Mouse (Mus musculus) erythroblast, embryonic 14.5 days (primary cell): ENCODE results near the gene Fam83c. TPM values are rescaled to one million over a fixed set of nuclear protein-coding genes. Genes with fewer than 3 reads are reported as not detected.

ENCODE experiments used
- H3K27me3 ChIP-seq: 2 replicates; pipeline ENCODE4 v1.6.1; 2012; ENCODE audit warnings: inconsistent platforms; ENCODE audit not compliant: control insufficient read depth
- H3K36me3 ChIP-seq: 2 replicates; pipeline ENCODE4 v1.6.1; 2012; ENCODE audit warnings: mild to moderate bottlenecking, inconsistent platforms; ENCODE audit not compliant: control insufficient read depth
- H3K4me1 ChIP-seq: 2 replicates; pipeline ENCODE4 v1.6.1; 2012; ENCODE audit warnings: inconsistent platforms; ENCODE audit not compliant: control insufficient read depth
- H3K4me3 ChIP-seq: replicated peaks from 2 replicates; pipeline ENCODE3; 2012; ENCODE audit warnings: moderate library complexity, mild to moderate bottlenecking, inconsistent platforms
- H3K9me3 ChIP-seq: 2 replicates; pipeline ENCODE4 v1.6.1; 2012; ENCODE audit warnings: low read length, inconsistent platforms, mixed read lengths; ENCODE audit not compliant: control insufficient read depth
- GATA1 ChIP-seq: IDR thresholded peaks from 2 replicates; pipeline ENCODE4 v1.6.1; 2012; ENCODE audit warnings: low read length, inconsistent platforms, mixed read lengths
- TAL1 ChIP-seq: IDR thresholded peaks from 3 replicates; pipeline ENCODE4 v1.6.1; 2012; ENCODE audit warnings: low read length, inconsistent platforms, mixed read lengths
- polyA plus RNA-seq: library from polyadenylated mRNA; stranded (reverse); fragments of >175 nt; gene quantifications from 2 replicates; pipeline ENCODE4 v1.2.3, GENCODE M21; 2012

The Fam83c gene
- polyA plus RNA-seq, 1 experiment = not detected

DNA sequence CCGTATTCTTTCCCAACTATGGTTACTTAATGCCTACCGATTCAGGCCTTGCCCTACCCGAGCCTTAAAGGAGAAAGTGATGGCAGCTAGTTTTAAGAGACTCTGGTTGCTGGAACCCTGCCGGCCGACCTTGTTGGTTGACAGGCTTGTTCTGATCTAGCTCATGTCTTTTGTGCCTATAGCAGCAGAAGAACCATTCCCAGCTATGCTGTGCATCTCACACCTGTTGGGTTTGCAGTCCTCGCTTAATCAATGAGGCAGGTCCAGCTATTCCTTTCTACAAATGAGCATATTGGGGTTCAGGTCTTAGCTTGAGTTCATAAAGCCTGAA lies 28.8 kb downstream of the Fam83c start:
- Histone ChIP-seq H3K9me3 (no peaks in the 10 kb centered on the region), H3K4me1 (no peaks in the 10 kb centered on the region), H3K27me3 (peaks cover 6% of the 10 kb centered on the region; the same call in 1 of the 2 replicates), H3K4me3 (no peak overlapping the region), H3K36me3 (no peaks in the 10 kb centered on the region)
- TF ChIP-seq GATA1 = no peak
- TF ChIP-seq TAL1 = no peak

DNA sequence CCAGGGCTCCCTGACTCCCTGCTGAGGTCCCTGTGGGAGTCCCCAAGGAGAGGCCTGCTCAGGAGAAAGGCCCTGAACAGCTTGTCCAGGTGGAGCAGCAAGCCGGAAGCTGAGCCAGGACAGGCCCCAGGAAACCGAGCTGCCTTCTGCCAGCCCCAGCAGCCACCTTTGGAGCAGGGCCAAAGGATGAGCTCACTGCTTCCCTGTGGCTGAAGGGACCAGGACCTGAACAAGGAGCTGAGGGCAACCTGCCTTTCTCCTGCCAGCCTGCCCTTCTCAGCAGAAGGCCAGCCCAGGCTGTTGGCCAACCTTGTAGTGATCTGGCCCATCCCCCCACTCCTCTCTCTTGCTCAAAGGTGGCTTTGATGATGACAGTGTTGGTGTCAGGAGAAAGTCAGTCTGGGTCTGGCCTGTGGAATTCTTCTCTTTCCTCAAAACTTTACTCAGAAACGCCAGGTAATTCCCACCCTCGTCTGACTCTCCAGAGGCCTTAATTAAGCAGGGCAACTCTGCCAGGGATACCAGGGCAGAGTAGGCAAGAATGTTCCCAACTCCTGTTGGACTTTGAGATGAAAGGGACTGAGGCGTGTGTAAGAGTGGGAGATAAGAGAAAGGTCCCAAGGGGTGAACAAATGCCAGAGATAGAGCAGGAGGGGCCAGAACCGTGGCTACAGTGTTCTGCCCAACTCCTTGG lies 29.3 kb downstream of the Fam83c start:
- no peaks in the 10 kb centered on the region for H3K4me1 ChIP-seq
- peaks cover 6% of the 10 kb centered on the region; the same call in 1 of the 2 replicates for H3K27me3 ChIP-seq
- H3K9me3 ChIP-seq = no peaks in the 10 kb centered on the region
- no peak overlapping the region for H3K4me3 ChIP-seq
- TF ChIP-seq TAL1 (no peak), GATA1 (no peak)
- H3K36me3 ChIP-seq = no peaks in the 10 kb centered on the region

DNA sequence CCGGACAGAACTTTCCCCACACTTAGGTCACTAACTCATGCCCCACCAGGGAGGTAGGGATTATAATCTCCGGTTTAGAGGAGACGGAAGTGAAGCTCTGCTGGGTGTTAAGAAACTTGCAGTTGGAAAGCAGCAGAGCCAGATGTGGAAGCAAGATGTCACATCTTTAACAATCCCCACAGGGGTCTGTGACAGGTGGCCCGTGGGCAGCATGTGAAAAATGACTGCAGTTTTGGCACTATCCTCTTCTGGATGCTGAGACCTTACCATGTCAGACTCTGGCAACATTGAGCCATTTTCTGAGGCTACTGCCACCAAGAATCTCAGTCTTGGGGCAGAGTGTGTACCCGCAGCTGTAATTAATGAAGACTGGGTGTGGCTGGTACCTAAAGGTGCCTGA lies 30.6 kb downstream of the Fam83c start:
- Histone ChIP-seq H3K27me3 (peaks cover 10% of the 10 kb centered on the region), H3K36me3 (no peaks in the 10 kb centered on the region), H3K9me3 (no peaks in the 10 kb centered on the region), H3K4me1 (no peaks in the 10 kb centered on the region), H3K4me3 (no peak overlapping the region)
- TF ChIP-seq TAL1 (no peak), GATA1 (no peak)

DNA sequence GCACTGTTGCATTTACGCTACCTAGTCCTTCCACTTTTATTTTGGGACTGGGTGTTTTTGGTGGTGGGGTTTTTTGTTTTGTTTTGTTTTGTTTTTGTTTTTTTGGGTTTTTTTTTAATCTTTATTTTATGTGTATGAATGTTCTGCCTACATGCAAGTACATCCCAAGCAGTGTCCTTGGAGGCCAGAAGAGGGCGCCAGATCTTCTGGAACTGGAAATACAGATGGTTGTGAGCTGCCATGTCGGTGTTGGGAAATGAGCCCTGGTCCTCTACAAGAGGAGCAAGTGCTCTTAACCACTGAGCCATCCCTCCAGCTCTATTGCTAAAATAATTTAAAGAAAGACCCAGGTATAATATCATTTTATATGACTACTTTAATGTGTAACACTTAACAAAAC lies 31.9 kb downstream of the Fam83c start:
- Histone ChIP-seq H3K9me3 (no peaks in the 10 kb centered on the region), H3K4me1 (no peaks in the 10 kb centered on the region), H3K36me3 (no peaks in the 10 kb centered on the region), H3K4me3 (no peak overlapping the region), H3K27me3 (peaks cover 13% of the 10 kb centered on the region)
- TF ChIP-seq TAL1 (no peak), GATA1 (no peak)

DNA sequence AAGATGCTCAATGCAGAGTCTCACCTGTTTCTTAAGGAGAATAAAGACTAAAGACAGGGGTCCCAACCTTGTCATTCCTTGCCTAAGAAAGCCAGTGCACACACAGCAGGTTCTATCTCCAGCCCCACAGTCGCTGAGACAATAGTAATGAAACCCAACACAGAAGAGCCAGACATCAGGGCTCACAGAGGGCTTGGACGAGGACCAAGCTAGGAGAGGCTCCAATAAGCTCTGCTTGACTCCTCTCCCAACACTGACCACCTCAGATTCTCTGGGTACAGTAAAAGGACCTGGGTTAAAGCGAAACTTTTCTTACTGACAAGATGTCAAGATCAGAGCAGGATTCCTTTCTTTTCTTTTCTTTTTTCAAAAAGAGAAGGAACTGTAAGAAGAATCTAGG lies 36.0 kb downstream of the Fam83c start:
- Histone ChIP-seq H3K4me3 (no peak overlapping the region), H3K36me3 (no peaks in the 10 kb centered on the region), H3K27me3 (peaks cover 10% of the 10 kb centered on the region), H3K4me1 (no peaks in the 10 kb centered on the region), H3K9me3 (no peaks in the 10 kb centered on the region)
- no peak for TF ChIP-seq GATA1
- TF ChIP-seq TAL1 = no peak

DNA sequence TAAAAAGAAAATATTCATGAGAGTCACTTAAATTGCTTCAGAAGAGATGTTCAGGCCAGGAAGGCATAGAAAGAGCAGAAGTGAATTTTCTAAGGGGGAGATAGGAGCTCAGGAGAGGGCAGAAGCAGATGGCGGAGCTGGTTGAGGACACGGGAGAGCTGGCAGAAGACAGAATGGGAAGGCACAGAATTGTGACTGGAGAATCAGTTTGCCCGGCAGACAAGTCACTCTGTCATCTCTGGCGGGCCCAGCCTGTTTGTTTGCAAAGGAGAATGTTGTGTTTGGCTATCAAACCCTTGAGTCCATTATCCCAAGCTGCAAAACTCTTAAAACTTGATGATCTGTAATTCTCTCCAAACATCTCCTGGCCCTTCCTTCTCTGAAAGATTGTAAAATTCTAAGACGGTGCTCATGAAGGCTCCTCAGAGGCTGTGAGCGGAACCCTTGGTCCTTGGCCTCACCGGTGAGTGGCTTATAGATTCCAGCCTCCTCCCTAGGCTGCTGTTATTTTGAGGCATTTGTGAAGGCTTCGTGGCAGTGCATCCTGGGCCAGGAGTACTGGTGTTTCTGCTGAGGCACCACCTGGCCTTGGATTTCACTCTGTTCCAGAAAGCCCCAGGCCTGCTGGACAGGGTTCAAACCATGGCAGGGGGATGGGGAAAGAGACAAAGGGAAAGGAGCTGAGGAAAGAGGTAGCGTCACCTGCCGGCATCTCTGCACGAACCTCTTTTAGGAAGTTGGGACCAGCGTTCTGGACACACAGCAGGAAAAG lies 39.8 kb downstream of the Fam83c start:
- Histone ChIP-seq H3K9me3 (no peaks in the 10 kb centered on the region), H3K27me3 (peaks cover 15% of the 10 kb centered on the region), H3K4me3 (no peak overlapping the region), H3K36me3 (no peaks in the 10 kb centered on the region), H3K4me1 (no peaks in the 10 kb centered on the region)
- no peak for TF ChIP-seq GATA1
- no peak for TF ChIP-seq TAL1

DNA sequence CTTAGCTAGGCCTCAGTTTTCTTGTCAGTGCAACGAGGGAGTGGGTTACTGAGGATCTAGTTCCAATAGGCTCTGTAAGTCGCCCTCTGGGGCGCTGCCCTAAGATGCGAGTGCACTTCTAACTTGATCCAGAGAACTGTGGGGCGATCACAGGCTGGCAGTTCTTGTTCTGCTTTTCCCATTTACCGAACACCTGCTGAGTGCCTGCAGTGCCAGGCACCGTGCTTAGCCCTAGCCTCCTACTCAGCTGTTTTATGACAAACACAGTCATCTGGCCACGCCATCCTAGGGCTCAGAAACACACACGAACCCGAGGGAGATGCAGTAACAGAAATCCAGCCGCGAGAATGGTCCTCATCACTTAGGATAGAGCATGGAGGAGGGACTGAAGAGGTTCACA lies 41.8 kb downstream of the Fam83c start:
- no peak overlapping the region for H3K4me3 ChIP-seq
- H3K36me3 ChIP-seq = no peaks in the 10 kb centered on the region
- no peaks in the 10 kb centered on the region for H3K4me1 ChIP-seq
- H3K27me3 ChIP-seq = peaks cover 16% of the 10 kb centered on the region
- no peaks in the 10 kb centered on the region for H3K9me3 ChIP-seq
- no peak for TF ChIP-seq TAL1
- TF ChIP-seq GATA1 = no peak

DNA sequence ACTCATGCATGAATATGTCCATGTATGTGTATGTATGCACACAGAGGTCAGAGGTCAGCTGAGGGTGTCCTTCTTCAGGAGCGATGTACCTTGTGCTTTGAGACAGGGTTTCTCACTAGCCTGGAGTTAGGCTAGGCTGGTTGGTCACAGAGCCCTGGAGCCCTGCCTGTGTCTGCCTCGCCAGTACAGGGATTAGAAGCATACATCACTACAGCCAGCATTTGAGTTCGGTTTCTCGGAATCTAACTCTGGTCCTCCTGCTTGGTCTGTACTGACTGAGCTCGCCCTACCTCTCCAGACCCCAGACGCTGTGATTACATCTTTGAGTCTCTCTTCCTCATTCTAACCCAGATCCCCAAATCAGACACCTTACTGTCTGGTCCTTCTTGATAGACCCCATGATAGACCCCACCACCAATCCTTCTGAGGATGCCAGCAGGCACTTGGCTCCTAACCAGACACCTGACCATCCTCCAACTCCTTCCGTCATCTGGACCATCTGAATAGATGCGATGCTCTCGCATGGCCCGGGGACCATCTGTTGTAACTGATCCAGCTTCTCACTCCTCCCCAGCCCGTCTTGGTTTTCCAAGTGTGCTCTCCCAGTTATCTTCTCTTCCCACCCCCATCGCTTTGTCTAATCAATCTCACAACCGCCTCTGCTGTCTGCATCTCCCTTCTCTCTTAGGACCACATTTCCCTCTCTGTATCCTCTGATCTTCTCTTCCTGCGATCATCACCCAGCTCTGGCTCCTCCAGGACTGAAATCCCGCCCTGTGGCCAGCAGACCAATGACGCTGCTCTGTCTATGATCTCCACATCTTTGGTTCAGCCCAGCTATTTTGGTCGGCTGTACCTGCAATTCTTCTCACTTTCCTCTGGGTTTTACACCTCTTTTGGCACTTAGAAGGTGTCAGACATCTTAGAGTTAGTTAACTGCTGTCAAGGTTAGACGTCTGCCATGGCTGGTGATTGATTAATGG lies 46.4 kb downstream of the Fam83c start:
- Histone ChIP-seq H3K36me3 (no peaks in the 10 kb centered on the region), H3K4me3 (no peak overlapping the region), H3K27me3 (peaks cover 15% of the 10 kb centered on the region; the same call in 1 of the 2 replicates), H3K4me1 (no peaks in the 10 kb centered on the region), H3K9me3 (no peaks in the 10 kb centered on the region)
- TF ChIP-seq TAL1 (no peak), GATA1 (no peak)

DNA sequence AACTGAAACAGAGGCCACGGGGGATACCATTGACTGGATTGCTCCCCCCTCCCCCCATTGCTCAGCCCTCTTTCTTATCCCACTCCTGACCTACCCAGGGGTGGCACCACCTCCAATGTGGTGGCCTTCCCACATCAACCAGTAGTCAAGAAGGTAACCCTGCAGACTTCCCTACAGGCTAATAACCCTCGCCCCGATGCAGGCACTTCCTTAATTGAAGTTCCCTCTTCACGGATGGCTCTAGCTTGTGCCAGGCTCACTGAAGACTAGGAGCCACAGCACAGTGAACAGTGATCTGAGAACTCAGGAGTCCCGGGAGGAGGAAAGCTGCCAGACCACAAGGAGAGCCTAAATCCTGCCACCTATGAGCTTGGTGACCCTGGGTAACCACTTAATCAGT lies 47.7 kb downstream of the Fam83c start:
- Histone ChIP-seq H3K36me3 (no peaks in the 10 kb centered on the region), H3K4me3 (no peak overlapping the region), H3K27me3 (peaks cover 15% of the 10 kb centered on the region; the same call in 1 of the 2 replicates), H3K4me1 (no peaks in the 10 kb centered on the region), H3K9me3 (no peaks in the 10 kb centered on the region)
- TF ChIP-seq GATA1 = no peak
- no peak for TF ChIP-seq TAL1
